Mouse (Mus musculus): Measurements from ENCODE around the gene Ctla4.

DNA sequence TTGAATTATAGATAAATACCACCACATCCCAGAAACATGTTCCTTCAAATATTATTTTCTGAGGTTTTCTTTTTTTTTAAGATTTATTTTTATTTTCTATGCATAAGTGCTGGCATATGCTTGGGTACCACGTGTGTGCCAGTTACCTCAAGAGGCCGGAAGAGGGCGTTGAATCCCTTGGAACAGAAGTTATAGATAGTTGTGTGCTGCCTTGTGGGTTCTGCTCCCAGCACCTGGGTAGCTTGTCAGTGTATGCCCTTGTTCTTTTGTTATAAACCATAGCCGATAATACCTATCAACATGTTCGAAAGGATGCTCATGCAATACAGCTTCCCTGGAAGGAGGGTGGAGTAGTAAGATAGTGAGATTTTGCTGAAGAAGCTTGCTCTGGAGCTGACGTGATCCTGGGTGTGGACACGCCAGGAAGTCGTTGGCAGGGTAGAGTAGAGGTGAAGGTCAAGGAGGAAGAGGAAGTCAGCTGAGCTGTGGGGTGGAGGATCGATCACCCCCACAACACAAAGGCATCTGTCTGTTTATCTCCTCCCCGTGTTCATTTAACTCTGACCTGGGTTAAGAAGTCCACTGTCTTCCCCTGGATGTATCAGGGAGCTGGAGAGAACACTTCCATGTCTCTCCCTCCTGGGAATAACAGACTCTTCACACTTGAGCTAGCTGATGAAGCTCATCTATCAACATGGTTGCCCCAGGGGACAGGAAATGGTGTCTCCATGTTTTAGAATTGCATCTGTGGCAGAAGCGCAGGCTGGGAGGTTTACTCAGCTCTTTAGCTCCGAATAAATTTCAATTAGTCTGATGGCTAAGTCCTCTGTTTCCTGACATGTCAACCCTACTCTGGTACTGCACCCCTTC, 29.2 kb upstream of the Ctla4 start:
- TF ChIP-seq GATA1 (IDR thresholded peaks at IDR 0.05; ENCODE audit: borderline replicate concordance, low read length) (no peak), FLI1 (IDR thresholded peaks at IDR 0.05; ENCODE audit: low read length) (no peak)
